ENCODE assay signal across 10 mouse cellular contexts in genomic region chr11:102399107-102399506, GRCm38 (mm10). TPM values are rescaled to one million over a fixed set of nuclear protein-coding genes. Genes with fewer than 3 reads are reported as not detected.
DNase-seq lines count a peak whose midpoint lies in the region; ATAC-seq and TF ChIP-seq lines count a peak whose summit lies in the region.
"Had no signal": no experiment of that assay in that cellular context is flagged by ENCODE, and none has a peak within 500 bp of the region (broad histone marks: within the 10 kb centered on the region; RNA-seq: fewer than 3 reads in every experiment).

No protein-coding gene starts in this region.

- H3K4me2 ChIP-seq in kidney, embryonic 14.5 days (replicated peaks; ENCODE audit: low read depth, low read length) = peak overlapping the region; percentile 53
- peak overlapping the region; percentile 57 for H3K4me2 ChIP-seq in stomach, postnatal 0 days (replicated peaks; ENCODE audit: low read depth)

- H3K27me3 ChIP-seq in kidney, embryonic 14.5 days (ENCODE audit: control insufficient read depth, insufficient read depth, low read length) = peaks cover 28% of the 10 kb centered on the region
- no peaks in the 10 kb centered on the region for H3K27me3 ChIP-seq in testis, adult 2 months (ENCODE audit: control insufficient read depth, insufficient read depth, low read length)
- 0 out of 2 replicates have a peak, but pooled peaks cover 5% of the 10 kb centered on the region for H3K27me3 ChIP-seq in stomach, postnatal 0 days (ENCODE audit: control insufficient read depth, insufficient read depth, low read length)
- H3K27me3 ChIP-seq: Patski had no signal

- H3K27ac ChIP-seq in kidney, embryonic 14.5 days (ENCODE audit: low read depth, low read length) = no peak overlapping the region
- H3K27ac ChIP-seq in testis, adult 2 months (ENCODE audit: control insufficient read depth, insufficient read depth, low read depth, low read length) = peak overlapping the region; percentile 29; the same call in 1 of the 2 replicates
- no peak overlapping the region for H3K27ac ChIP-seq in stomach, postnatal 0 days (replicated peaks)

- H3K4me3 ChIP-seq in kidney, embryonic 14.5 days (ENCODE audit: low read length) = peak overlapping the region; percentile 30
- H3K4me3 ChIP-seq in testis, adult 2 months (ENCODE audit: control insufficient read depth, low read depth, low read length) = peak overlapping the region; percentile 84
- H3K4me3 ChIP-seq in stomach, postnatal 0 days (ENCODE audit: low read depth, low read length) = no peak overlapping the region

- no peak overlapping the region for H3K9ac ChIP-seq in kidney, embryonic 14.5 days (ENCODE audit: low read depth, low read length)
- H3K9ac ChIP-seq in stomach, postnatal 0 days (ENCODE audit: low read length) = no peak overlapping the region

- 13% methylated on average over 15 of the region's 15 CpGs for WGBS in kidney, embryonic 14.5 days
- 8% methylated on average over 15 of the region's 15 CpGs for WGBS in stomach, postnatal 0 days

- H3K9me3 ChIP-seq in kidney, embryonic 14.5 days (ENCODE audit: control insufficient read depth, low read length) = no peaks in the 10 kb centered on the region
- H3K9me3 ChIP-seq in stomach, postnatal 0 days (ENCODE audit: control insufficient read depth, low read length) = no peaks in the 10 kb centered on the region

- DNase-seq in cerebellum, postnatal 14 days = peak; percentile 36 to 37
- no peak for DNase-seq in cerebellum, postnatal 4 days (ENCODE audit: low spot score in 2 of 2)
- DNase-seq in kidney, adult 8-10 months = no peak
- DNase-seq in testis, postnatal 10 days (ENCODE audit: low spot score) = no peak
- DNase-seq in stomach, postnatal 0 days (ENCODE audit: low spot score) = no peak
- no peak for DNase-seq in spleen, postnatal 4 days (ENCODE audit: low spot score in 2 of 2)
- DNase-seq: thymus, adult 18-20 months had no signal

- H3K36me3 ChIP-seq in kidney, embryonic 14.5 days (ENCODE audit: control insufficient read depth, insufficient read depth, low read length) = peaks cover 16% of the 10 kb centered on the region
- H3K36me3 ChIP-seq in testis, adult 2 months (ENCODE audit: control insufficient read depth, insufficient read depth, low read length) = no peaks in the 10 kb centered on the region; the same call in 1 of the 2 replicates
- peaks cover 14% of the 10 kb centered on the region for H3K36me3 ChIP-seq in stomach, postnatal 0 days (ENCODE audit: control insufficient read depth, insufficient read depth, low read length)

- no peak for ATAC-seq in kidney, embryonic 14.5 days (ENCODE audit: low FRiP score, low TSS enrichment)
- ATAC-seq in stomach, postnatal 0 days (ENCODE audit: low FRiP score, low TSS enrichment) = no peak

- TF ChIP-seq POLR2A in testis, adult 2 months (IDR thresholded peaks at IDR 0.05; ENCODE audit: control insufficient read depth, low read depth, low read length) = no peak

- no peak for TF ChIP-seq CTCF in testis, adult 2 months (IDR thresholded peaks at IDR 0.05; ENCODE audit: control insufficient read depth, insufficient read depth, insufficient replicate concordance, low read depth, low read length)
- no peak for TF ChIP-seq CTCF in stomach, postnatal 0 days (IDR thresholded peaks at IDR 0.05; ENCODE audit: low read depth)

- no peak for TF ChIP-seq EP300 in stomach, postnatal 0 days (optimal IDR thresholded peaks at IDR 0.05)

- peaks cover 8% of the 10 kb centered on the region for H3K4me1 ChIP-seq in kidney, embryonic 14.5 days (ENCODE audit: control insufficient read depth, insufficient read depth, low read length)
- peaks cover 17% of the 10 kb centered on the region for H3K4me1 ChIP-seq in testis, adult 2 months (ENCODE audit: control insufficient read depth, insufficient read depth, low read length)
- H3K4me1 ChIP-seq in stomach, postnatal 0 days (replicated peaks; ENCODE audit: control insufficient read depth, insufficient read depth) = peaks cover 3% of the 10 kb centered on the region; the same call in 1 of the 2 replicates

RNA-seq across cellular contexts. Expression of gene Rundc3a, which starts 5.9 kb away (rescaled TPM):
- polyA plus RNA-seq in kidney, embryonic 14.5 days (2014; fragmentation: Nextera tagmentation; extraction: Ambion mirVana) = 1.7 and 1.9 TPM in 2 replicates
- polyA plus RNA-seq in testis, adult 2 months (2012; rRNA removed) = 53.7 and 55.6 TPM in 2 replicates
- polyA plus RNA-seq in stomach, postnatal 0 days (2015; fragmentation: Nextera tagmentation; extraction: Ambion mirVana) = 5.1 and 5.9 TPM in 2 replicates

RNA-seq across cellular contexts. Expression of gene Slc25a39, which starts 8.6 kb away (rescaled TPM):
- 224 and 274 TPM in 2 replicates for polyA plus RNA-seq in kidney, embryonic 14.5 days (2014; fragmentation: Nextera tagmentation; extraction: Ambion mirVana)
- polyA plus RNA-seq in testis, adult 2 months (2012; rRNA removed) = 1,405 and 1,456 TPM in 2 replicates
- polyA plus RNA-seq in stomach, postnatal 0 days (2015; fragmentation: Nextera tagmentation; extraction: Ambion mirVana) = 189 and 200 TPM in 2 replicates

RNA-seq across cellular contexts. Expression of gene Grn, which starts 31.0 kb away (rescaled TPM):
- polyA plus RNA-seq in kidney, embryonic 14.5 days (2014; fragmentation: Nextera tagmentation; extraction: Ambion mirVana) = 81.0 and 103 TPM in 2 replicates
- polyA plus RNA-seq in testis, adult 2 months (2012; rRNA removed) = 21.1 TPM in 2 replicates
- 126 and 142 TPM in 2 replicates for polyA plus RNA-seq in stomach, postnatal 0 days (2015; fragmentation: Nextera tagmentation; extraction: Ambion mirVana)

RNA-seq across cellular contexts. Expression of gene Slc4a1, which starts 33.1 kb away (rescaled TPM):
- 3.0 and 3.3 TPM in 2 replicates for polyA plus RNA-seq in kidney, embryonic 14.5 days (2014; fragmentation: Nextera tagmentation; extraction: Ambion mirVana)
- polyA plus RNA-seq in testis, adult 2 months (2012; rRNA removed) = not detected in 2 replicates
- polyA plus RNA-seq in stomach, postnatal 0 days (2015; fragmentation: Nextera tagmentation; extraction: Ambion mirVana) = 0.72 and 1.1 TPM in 2 replicates
- polyA plus RNA-seq: Patski had no signal

RNA-seq across cellular contexts. Expression of gene Fam171a2, which starts 48.4 kb away (rescaled TPM):
- polyA plus RNA-seq in kidney, embryonic 14.5 days (2014; fragmentation: Nextera tagmentation; extraction: Ambion mirVana) = 12.3 and 14.7 TPM in 2 replicates
- 0.88 and 1.2 TPM in 2 replicates for polyA plus RNA-seq in testis, adult 2 months (2012; rRNA removed)
- 2.0 and 2.9 TPM in 2 replicates for polyA plus RNA-seq in stomach, postnatal 0 days (2015; fragmentation: Nextera tagmentation; extraction: Ambion mirVana)

Comparison
In these comparisons a context has a peak if more than half of its experiments do, and no peak if none do; other contexts are left out.
1. DNase-seq: peak in cerebellum, postnatal 14 days (2 of 2); none in cerebellum, postnatal 4 days (0 of 2), kidney, adult 8-10 months (0 of 2), testis, postnatal 10 days (single experiment), stomach, postnatal 0 days (single experiment) and spleen, postnatal 4 days (0 of 2).